Mouse (Mus musculus): ENCODE measurements around the gene Fam168b.

Fam168b gene

DNA sequence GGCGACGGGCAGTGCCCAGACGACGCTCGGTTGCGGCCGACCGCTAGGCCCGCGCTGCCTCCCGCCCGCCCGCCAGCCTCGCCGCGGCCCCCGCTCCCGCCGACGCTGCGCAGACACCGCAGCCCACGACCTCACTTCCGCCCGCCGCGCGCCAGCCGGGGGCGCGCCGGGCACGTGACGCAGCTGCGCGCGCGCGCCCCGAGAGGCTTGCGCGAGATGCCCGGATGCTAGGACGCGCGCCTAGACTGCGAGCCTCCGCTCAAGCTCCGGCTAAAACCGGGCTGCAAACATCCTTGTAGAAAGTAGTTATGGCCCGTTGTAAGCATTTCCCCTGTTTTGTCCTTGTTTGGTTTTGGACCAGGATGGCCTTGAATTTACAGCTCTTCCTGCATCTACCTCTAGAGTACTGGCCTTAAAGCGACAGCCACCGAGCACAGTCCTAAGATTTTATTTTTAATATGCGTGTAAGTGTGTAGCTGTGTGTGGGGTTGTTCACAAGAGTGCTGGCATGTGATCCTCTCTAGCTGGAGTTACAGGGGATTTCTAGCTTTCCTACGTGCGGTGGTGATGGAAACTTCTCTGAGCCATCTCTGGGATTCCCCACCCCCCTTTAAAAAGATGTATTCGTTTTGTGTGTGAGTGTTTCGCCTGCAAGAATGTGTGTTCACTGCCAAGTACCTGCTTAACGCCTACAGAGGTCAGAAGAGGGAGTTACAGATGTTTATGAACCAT is at the start of gene Fam168b:
TSS of gene Fam168b (minus strand) at position 179 of the 732 bp plus-strand sequence.
- peak; percentile 86 to 89 for DNase-seq (ENCODE audit: low spot score in 2 of 2)

DNA sequence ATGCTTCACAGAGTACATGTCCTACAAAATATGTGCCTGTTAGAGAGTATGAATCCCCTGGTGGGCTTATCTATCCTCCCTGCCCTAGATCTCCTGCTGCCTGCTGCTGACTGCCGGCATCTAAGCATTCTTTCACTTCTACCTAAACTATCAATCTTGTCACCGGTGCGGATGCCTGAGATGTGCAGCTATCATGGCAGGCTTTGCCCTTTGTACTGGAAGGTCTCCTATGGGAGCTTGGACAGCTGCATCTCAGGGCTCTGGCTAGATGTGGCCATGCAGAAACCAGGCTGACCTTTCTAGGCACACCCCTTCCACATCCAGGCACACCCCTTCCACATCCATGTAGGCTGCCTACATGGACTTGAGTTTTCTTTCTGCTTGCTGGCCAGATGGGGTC is 49.6 kb upstream of the Fam168b start:
- no peak for DNase-seq (ENCODE audit: low spot score in 2 of 2)

DNA sequence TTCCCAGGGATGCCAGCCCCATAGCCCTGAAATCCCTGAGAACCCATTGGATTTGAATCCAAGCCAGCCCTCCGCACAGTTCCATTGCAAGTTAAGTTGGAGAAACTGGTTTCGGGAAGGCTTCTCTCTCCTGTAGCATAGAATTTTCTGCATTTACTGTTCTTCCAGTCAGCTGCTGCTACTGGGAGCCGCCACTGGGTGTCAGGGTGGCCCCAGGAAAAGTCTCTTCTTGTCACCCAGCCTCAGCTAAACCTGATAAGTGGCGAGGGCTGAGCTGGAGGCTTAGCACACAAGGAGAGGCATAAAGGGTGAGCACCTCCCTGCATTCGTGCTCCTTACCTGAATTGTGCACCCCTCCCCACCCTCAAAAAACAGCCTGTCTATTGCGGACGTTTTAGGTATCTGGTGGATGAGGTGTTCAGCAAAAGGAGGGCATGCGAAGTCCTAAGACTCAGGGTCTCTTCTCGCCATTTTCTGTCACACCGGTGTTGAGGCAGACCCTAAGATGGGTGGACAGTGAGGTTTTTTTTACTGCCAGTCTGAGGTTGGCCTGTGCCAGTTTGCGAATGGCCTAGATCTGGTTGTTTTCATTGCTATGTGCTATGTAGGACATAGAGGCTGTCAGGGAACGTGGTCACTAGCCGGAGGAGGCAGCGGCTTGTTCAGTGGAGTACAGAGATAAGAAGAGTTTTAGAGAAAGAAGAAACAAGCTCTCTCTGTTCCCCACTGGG is 48.9 kb upstream of the Fam168b start:
- no peak for DNase-seq (ENCODE audit: low spot score in 2 of 2)

DNA sequence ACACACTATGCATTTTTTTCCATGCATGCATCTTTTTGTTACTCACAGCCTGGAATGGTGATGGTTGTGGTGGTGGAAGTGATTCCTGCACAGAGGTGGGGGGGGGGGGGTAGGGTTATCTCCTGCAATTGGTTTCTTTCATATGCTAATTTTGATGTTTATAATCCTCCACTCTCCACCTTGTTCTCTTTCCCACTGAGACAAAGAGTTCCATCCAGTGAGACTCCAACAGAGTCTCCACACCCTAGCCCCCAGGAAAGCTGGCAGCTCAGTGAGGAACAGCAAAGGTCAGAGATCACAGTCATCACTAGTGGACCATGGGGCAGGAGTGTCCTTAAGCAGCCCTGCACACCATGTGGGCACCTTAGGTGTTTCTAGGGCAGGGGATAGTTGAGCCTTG is 40.9 kb upstream of the Fam168b start:
- no peak for DNase-seq (ENCODE audit: low spot score in 2 of 2)

DNA sequence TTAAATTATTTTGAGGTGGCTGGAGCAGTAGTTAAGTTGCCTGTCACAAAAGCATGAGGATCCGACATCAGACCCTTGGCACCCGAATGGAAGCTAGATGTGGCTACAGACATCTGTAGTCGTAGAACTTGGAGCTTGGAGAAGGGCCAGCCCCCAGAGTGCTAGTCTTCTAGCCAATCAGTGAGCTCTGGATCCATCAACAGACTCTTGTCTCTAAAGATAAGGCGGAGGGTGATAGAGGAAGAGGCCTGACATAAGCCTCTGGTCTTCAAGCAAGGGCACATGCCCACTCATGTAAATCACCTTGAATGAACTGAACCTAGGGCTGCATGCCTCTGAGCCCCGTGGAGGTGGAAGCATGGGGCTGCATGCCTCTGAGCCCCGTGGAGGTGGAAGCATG is 36.7 kb upstream of the Fam168b start:
- DNase-seq (ENCODE audit: low spot score in 2 of 2): no peak

DNA sequence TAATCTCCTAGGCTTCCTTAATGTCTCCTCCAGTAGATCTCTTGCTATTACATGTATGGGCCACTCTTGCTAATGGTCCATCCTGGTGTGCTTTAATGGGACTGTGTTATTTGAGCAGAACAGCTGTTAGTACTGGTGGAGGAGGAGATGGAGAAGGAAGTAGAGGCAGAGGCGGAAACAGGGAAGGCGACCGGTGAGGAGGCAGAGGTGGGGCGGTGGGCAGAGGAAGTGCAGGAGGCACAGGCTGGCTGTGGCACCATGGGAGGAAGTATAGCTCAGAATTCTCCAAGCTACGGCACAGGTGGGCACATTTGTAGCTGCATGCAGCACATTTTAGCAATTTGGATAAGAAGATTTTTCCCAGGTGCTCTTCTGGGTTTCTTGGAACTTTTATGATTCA is 30.7 kb upstream of the Fam168b start:
- no peak for DNase-seq (ENCODE audit: low spot score in 2 of 2)

DNA sequence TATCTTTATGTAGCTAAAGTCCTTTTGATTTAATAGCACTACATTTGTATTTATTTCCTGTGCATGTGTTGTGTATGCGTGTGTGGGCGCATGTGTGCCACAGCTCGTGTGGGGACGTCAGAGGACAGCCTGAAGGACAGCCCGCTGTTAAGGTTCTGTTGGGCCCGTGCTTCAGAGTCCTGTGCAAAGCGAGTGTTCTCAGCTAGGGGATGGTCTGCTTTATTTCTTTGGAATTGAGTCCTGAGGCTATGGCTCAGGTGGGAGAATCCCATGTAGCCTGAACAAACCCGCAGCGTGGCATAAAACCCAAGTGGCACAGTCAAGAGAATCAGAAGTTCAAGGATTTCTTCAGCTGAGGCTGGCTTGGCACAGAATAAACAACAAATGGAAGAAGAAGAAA is 28.3 kb upstream of the Fam168b start:
- no peak for DNase-seq (ENCODE audit: low spot score in 2 of 2)

DNA sequence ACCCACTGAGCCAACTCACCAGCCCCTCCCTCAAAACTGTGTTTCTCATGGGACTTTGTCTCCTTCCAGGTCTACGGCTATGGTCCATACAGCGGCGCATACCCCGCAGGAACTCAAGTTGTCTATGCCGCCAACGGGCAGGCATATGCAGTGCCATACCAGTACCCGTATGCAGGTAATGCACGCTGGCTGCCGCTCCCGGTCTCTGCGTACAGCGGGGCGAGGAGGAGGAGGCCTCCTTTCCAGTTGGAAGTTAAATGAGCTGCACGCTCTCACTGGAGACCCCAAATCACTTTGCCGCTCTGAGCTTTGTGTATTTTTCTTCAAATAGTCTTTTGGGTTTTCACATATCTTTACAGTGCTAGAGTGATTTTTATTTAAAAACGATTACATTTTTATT is 26.4 kb upstream of the Fam168b start:
- DNase-seq (ENCODE audit: low spot score in 2 of 2): no peak

DNA sequence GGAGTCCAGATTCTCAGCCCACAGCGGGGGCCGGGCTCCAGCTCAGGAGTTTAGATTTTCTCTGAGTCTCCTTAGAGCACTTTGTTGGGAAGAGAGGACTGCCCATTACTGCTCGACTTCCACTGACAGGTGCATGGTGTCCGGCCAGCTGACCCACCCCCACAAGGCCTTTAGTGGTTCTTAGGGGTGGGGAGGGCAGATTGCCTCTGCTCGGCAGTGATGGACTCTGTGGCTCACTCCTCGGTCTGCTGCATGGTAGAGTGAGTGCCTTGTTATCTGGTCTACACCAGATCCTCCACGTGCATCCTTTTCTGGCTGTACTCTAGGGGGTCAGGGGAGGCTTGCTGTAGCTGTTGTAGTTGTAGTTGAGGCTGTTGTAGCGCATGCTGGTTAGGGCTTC is 25.5 kb upstream of the Fam168b start:
- DNase-seq (ENCODE audit: low spot score in 2 of 2): no peak

DNA sequence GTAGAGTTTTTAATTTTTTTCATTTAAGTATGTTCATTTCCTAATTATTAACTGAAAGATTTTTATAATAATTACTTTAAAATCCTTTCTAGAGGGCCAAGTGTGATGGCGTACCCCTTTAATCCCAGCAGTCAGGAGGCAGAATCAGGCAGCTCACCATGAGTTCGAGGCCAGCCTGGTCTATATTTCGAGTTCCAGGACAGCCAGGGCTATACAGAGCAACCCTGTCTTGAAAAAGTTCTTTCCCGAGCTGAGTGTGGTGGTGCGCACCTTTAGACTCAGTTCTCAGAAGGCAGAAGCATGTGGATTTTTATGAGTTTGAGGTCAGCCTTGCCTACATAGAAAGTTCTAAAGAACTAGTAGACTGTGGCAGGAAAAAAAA is 24.7 kb upstream of the Fam168b start:
- DNase-seq (ENCODE audit: low spot score in 2 of 2): no peak

DNA sequence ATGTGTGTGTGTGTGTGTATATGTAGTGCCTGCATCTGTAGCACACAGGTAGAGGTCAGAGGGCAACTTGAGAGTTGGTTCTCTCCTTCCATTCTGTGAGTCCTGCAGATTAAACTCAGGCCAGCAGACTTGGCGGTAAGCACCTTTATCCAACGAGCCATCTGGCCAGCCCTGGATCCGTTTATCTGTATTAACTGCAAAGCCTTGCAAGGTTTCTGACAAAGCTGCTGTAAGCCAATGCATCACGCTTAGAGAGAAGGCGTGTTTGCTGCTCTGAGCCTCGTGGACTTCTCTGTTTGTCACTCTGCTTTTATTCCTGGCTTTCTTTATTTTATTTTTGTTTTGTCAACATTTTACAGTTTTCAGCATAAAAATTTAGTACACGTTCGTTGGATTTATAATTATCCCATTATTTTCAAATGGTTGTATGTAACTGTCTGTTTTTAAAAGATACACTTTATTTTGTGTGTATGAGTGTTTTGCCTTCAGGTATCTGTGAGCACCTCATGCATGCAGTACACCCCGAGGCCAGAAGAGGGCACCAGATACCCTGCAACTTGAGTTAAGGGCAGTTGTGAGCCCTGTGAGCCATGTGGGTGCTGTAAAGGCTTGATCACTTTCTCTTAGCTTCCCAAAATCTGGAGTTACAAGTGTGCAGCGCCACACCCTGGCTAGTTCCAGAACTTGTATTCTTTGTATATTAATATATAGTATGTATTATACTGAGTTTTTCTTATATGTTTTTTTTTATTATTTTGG is 24.1 kb upstream of the Fam168b start:
- DNase-seq (ENCODE audit: low spot score in 2 of 2): peak; percentile 85 to 91

DNA sequence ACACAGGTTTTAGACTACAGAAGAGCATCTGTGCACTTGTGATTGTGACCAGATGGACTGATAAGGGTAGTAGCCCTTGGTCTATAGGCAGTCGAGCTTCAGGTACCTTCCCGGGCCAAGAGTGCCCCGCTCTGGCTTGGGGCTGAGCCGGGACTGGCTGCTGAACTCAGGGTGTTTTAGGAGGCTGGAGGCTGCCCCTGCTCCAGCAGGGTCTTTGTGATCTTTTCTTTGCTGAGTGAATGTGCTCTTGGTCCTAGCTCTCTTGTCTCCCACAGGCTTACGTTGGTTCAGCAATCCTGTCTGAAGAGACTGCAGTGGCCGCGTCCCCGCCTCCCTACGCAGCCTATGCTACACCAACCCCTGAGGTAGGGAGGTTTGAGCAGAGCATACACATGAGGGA is 23.0 kb upstream of the Fam168b start:
- no peak for DNase-seq (ENCODE audit: low spot score in 2 of 2)

DNA sequence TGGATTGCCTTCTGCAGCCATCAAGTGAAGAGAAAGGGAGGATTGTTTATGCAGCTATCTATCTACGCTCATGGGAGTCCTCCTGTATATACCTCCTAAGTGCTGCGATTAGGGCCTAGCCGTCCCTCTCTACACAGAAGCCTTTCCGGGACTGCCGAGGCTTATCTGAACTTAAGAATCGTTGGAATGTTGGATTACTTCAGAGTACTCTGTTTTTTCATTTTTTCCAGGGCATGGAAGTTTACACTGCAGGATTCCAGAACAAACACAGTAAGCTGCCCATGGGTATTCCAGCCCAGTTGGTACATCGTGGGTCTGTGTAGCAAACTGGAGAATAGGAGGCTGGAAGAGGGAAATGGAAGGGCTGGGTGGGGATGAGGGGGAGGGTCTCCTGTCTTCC is 21.4 kb upstream of the Fam168b start:
- no peak for DNase-seq (ENCODE audit: low spot score in 2 of 2)

DNA sequence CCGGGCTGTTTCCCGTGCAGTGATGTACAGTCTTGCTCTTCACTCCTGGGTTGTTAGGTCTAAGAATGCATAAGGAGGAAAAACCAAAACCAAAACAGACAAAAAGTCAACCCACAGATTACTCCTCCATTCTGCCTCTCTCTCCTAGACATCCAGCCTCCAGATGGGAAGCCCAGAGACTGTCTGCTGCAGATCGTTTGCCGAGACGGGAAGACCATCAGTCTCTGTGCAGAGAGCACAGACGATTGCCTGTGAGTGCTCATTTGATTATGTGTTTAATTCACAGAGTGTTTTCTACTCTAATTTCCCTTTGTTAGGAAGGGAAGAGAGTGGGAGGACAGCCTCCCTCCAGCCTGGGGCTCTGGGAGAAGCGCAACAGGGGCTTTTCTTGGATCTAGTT is 20.5 kb upstream of the Fam168b start:
- no peak for DNase-seq (ENCODE audit: low spot score in 2 of 2)

DNA sequence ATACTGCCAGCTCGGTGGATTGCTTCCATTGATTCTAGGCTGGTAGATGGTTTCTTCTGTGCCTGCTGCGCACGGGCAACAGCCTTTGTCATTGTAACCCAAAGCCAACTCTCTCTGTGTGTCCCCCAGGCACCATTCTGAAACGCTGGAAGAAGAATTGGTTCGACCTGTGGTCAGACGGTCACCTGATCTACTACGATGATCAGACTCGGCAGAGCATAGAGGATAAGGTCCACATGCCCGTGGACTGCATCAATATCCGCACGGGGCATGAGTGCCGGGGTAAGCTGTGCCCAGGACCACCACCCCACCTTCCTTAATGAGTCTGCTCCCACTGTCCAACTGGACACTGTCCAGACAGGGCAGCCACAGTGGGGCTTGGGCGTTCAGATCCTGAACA is 20.0 kb upstream of the Fam168b start:
- DNase-seq (ENCODE audit: low spot score in 2 of 2): no peak

DNA sequence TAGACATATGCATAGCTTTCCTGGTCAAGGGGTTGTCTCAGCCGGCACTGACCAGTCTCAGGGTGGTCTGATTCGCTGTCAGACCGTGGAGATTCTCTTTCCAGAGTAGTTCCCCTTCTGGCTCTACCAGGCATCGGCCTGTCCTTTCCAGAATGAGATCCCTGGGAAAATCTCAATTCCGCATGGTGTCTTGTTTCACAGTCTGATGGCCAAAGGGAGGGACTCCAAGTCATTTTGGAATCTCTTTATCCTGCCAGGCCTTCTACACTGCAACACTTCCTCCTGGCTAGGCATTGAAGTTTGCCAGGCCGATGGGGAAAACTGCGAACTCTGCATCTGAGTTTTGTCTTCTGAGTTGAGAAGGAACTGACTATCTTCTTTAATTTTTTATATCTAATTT is 17.3 kb upstream of the Fam168b start:
- no peak for DNase-seq (ENCODE audit: low spot score in 2 of 2)

DNA sequence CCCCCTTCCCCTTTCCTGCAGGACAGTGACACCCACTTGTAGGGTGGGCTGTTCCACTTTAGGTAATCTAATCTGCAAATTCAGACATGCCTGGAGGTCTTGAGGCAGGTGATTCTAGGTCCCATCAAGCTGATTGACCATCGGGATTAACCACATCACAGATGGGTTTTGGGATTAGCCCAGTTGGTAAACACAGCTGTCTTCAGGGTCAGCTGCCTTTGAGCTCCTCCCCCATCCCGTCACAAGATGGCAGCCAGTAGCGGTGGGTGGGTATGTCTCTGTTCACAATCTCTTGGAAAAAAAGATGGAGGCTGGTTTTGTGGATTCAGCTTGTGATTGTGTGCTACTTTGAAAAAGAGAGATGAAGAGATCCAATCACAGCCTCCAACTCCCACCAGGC is 16.9 kb upstream of the Fam168b start:
- no peak for DNase-seq (ENCODE audit: low spot score in 2 of 2)

DNA sequence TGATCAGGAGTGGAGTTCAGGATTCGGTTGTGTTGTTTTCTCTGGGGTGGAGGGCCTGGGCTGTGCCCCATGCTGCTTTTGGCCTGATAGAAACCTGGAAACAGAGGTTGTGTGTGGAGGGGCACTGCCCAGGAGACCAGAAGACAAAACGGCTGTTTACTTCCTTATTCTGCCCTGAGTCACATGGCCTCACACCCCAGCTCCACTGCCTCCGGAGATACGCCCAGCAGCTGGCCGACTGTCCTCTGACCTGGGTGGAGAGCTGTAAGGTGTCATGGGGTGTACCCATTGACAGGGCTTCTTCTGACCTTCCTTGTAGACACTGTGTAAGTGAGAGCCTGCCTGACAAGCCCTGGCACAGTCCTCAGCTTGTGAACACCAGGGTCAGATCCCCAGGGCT is 15.8 kb upstream of the Fam168b start:
- DNase-seq (ENCODE audit: low spot score in 2 of 2): peak; percentile 69 to 74

DNA sequence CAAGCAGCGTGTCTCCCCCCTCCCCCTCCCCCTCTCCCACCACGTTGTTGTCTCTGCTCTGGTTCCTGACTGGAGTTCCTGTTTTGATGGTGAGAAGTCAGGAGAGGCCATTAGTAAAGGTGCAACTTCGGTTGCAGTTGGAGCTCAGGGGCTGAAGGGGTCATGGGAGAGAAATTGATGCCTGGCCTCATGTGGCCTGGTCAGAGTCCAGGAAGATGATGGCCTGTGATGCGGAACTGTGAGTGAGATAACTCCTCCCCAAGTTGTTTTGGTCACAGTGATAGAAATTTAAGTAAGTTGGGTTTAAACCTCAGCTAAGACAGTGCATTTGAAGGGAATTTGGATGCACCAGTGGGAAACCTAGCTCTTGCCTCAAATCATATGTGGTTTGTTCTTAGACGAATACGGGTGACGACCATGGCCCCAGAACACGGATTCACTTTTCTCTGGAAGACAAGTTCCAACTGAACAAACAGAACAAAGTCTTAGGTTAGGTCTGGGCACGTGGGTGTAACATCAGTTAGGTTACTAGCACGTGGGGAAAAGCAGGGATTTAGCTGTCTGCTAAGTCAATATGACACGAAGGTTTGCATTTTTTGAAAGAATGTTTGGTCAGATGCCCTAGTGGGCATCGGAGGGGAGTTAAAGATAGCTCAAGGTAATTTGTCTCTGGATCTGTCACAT is 12.3 kb upstream of the Fam168b start:
- DNase-seq (ENCODE audit: low spot score in 2 of 2): no peak

DNA sequence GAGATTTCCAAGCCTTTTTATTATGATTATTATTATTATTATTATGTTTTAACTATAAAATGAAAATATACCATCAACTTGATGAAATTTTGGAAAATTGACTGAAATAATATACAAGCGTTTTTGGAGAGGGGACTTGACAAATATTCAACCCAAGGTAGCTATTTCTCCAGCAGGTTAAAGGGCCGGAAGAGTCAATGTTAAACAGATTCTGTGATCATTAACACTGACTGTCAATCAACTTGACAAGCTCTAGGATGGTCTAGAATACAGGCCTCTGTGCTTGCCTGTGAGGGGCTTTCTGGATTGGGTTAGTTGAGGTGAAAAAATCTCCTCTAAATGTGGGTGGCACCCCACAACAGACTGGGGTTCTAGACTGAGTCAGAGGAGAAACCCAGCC is 10.9 kb upstream of the Fam168b start:
- DNase-seq (ENCODE audit: low spot score in 2 of 2): no peak

DNA sequence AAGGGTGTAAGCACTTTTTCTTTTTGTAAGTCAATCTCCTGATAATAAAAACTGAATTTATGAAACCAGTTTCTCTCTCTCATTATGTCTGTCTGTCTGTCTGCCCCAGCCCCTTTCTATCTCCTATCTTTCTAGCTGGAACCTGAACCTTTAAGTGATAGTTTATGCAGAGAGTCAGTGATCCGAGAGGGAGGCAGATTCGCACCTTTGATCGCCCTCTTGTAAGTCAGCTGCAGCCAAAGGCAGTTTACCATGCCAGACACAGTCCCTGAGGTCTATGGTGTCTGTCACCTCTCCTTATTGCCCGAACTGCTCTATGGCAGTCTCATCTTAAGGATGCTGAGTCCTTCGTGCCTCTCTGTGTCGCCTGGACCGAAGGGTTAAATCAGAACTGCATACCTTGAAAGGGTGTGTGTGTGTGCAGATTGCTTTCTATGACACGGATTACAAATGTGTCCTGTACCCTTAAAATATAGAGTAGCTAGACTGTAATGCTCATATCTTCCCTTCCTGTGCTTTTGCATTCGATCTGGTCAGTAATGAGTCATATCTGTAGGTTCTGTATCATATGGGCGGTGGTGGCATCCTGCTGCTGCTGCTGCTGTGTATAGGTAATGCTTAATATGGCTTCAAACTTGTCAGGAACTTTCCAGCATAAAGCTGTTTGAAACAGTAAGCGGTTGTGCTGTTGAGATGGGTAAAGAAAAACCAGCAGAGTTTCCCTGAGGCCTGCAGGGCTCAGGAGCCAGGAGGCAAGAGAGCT is 9.4 kb upstream of the Fam168b start:
- no peak for DNase-seq (ENCODE audit: low spot score in 2 of 2)

Data from spleen, postnatal 36 days (tissue).